Mouse (Mus musculus) WW6 (cell line): Measurements from ENCODE around the gene Zmynd15.
"Not testable (repeated sequence)": the region's sequence is repeated elsewhere in the genome, so short reads cannot be mapped to it uniquely, and the experiment has no call there.

ENCODE experiments used
- DNase-seq: peaks from one replicate; pipeline ENCODE4 v3.0.0-alpha.2; 2013; ENCODE audit warnings: low read depth, low spot score

Gene Zmynd15

GRCm38 (mm10) chr11:70447373-70447772, 11.9 kb upstream of the Zmynd15 start:
- no peak for DNase-seq

GRCm38 (mm10) chr11:70450926-70451325, 8.3 kb upstream of the Zmynd15 start:
- DNase-seq: no peak

DNA sequence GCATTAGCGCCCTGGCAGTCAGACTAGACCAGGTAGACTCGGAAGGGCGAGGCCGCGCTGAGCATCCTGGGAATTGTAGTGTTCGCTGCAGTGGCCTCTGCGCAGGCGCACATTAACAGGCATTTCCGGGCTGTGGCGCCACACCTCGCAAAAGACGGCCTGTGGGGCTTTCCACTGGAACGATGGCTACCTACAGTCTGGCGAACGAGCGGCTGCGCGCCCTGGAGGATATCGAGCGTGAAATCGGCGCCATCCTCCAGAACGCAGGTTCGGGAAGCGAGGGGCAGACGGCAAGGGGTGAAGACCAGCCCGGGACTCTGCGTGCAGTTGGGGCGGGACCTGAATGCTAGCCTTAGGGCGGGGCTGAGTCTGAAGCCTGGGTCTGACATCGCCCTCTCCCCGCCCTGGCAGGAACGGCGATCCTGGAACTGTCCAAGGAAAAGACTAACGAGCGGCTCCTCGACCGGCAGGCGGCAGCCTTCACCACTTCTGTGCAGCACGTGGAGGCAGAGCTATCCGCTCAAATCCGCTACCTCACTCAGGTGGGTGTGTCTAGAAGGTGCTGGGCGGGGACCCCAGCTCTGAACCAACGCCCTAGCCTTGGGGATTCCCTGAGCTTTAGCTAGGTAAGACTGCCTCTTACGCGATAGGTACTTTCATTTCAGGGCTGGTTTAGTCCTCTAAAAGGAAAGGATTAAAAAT, 7.3 kb upstream of the Zmynd15 start, which contains the start of gene Med11:
Gene Med11 (plus strand): TSS at position 123 of the 702 bp plus-strand sequence.
- peak; percentile 98 for DNase-seq

- DNase-seq: no peak
These were observed 5.8 kb upstream of the Zmynd15 start for GRCm38 (mm10) chr11:70453261-70454044.

- no peak for DNase-seq
These were observed 418 bp downstream of the Zmynd15 start, which contains the start of gene Cxcl16 for GRCm38 (mm10) chr11:70459601-70460101. TSS of gene Cxcl16 (minus strand) at chr11:70459984.

GRCm38 (mm10) chr11:70463970-70464369, 4.7 kb downstream of the Zmynd15 start:
- DNase-seq: no peak

- no peak for DNase-seq
These were observed 6.0 kb downstream of the Zmynd15 start for GRCm38 (mm10) chr11:70465211-70465610.

- DNase-seq: no peak
These were observed 6.6 kb downstream of the Zmynd15 start for GRCm38 (mm10) chr11:70465824-70466223.

DNA sequence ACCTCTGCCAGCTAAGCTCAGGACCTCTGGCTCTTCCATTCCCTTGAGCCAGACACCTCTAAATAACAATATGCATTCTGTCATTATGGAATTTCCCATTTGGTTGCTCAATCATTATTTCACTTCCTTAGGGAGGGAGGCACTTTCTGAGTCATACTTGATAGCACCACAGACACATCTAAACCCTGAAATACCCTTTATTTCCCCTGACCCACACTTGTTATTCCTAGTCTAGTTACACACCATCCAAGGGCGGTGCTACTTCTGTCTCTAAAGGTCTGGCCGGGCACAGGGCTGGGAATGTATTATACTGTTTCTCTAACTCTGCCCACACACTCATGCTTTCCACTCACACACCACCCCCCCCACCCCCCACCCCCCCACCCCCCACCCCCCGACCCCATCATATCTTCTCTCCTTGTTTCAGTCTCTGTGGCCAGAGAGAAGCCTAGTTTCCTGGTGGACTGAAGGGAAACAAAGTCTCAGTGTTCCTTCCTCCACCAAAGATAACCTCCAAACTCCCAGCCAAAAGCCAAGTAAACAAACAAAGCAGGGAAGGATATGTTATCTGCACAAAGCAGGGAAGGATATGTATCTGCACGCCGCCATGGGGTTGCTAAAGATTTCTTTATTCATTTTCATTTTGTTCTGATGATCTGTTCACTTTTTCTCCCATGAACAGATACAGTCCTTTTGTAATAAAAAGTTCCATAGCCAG, 8.8 kb downstream of the Zmynd15 start:
- no peak for DNase-seq

DNA sequence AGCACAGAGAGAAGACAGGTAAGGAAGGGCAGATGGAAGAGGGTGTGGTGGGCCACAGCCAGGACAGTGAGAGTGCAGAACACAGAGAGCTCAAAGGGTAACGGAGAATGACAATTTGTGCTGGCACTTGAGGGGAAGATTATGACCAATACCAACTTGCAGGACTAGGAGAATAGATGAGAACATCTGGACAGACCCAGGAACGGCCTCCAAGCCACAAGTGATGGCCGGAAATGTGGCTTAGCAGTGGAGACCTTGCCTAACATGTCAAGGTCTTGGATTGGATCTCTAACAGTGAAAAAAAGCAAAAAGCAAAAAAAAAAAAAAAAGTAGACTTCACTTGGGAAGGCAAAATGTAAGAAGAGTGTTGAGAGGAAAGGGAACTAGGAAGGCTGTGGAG, 10.5 kb downstream of the Zmynd15 start:
- DNase-seq: no peak

GRCm38 (mm10) chr11:70472716-70473115, 13.5 kb downstream of the Zmynd15 start:
- DNase-seq: no peak

GRCm38 (mm10) chr11:70473291-70473690, 14.1 kb downstream of the Zmynd15 start:
- DNase-seq: not testable (repeated sequence)

- DNase-seq: no peak
These were observed 15.8 kb downstream of the Zmynd15 start for GRCm38 (mm10) chr11:70474872-70475534.

GRCm38 (mm10) chr11:70485498-70485897, 26.3 kb downstream of the Zmynd15 start:
- DNase-seq: no peak

GRCm38 (mm10) chr11:70487816-70488215, 28.6 kb downstream of the Zmynd15 start:
- DNase-seq: no peak

GRCm38 (mm10) chr11:70489138-70489537, 29.9 kb downstream of the Zmynd15 start:
- DNase-seq: no peak

GRCm38 (mm10) chr11:70489684-70490083, 30.5 kb downstream of the Zmynd15 start:
- no peak for DNase-seq

- no peak for DNase-seq
These were observed 40.6 kb downstream of the Zmynd15 start for GRCm38 (mm10) chr11:70499566-70500475.

DNA sequence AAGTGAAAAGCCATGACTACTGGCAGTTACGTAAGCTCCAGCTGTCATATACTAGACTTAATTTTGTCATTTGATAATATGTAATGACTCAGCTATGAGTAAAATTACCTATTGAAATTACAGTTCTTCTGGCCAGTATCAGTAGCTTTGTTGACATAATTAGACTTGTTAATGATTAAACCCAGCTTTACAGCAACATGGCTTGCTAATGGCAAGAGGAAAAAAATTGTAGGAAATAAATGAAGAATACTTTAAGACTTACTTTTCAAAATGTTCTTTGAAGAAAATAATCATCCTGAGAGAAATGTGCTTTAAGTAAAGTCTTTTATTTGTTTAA, 41.2 kb downstream of the Zmynd15 start:
- no peak for DNase-seq

DNA sequence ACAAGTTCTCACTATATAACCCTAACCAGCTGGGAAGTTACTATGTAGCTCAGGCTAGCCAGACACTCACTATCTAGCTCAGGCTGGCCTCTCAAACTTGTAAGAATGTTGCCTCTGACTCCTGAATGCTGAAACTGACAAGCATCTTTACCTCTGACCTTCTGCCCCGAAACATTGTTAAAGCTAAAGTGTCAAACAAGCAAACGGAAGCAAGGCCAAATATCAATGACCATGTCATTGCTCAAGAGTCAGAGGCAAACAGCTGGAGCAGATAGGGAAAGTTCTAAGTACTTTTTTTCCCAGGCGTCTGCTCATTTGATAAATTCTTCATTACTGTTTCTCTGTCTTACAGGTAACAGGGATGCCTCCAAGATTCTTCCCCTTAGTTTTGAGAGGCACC, 42.8 kb downstream of the Zmynd15 start:
- no peak for DNase-seq

DNA sequence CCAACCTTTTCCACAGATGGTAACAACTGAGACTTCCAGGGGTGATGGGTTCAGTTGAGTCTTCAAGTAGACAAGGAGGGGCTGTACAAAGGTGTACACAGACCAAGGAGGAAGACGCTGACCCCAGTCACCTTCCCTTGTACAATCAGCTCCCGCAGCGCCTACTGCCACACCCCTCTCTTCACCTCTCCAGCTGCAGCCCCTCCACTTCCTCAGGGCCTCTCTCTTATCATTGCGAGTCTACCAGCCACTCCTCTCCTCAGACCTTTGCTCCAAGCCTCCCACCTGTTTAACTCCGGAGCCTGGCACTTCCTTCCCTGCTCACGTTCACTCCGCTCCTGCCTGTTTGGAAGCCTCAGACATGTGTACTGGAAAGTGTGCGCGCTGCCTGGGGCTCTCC, 45.7 kb downstream of the Zmynd15 start, which contains the start of gene Tm4sf5:
Gene Tm4sf5 (plus strand): TSS at position 275 of the 400 bp plus-strand sequence.
- DNase-seq: no peak
